Mouse (Mus musculus): Measurements from ENCODE around the gene Pnldc1. TPM values are rescaled to one million over a fixed set of nuclear protein-coding genes. Genes with fewer than 3 reads are reported as not detected.

Pnldc1 gene
- polyA plus RNA-seq, 1 experiment = 17.1 TPM

DNA sequence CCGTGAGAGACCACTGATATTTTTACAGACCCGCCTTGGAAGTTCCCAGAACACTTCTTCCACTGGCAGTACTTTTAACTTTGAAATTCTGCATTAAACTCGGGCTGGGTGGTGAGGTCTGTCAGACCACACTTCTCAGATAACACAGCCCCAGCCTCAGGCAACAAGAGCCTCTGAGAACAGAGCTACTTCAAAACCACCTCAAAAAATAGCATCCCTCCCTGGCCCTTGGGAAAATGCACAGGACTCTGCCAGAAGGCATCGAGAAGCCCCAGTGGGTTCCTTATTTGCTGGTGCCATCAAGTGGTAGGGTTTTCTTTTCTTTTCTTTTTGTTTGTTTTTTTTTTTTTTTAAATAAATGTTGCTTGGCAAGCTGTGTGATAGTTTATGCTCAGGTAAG lies 41.4 kb downstream of the Pnldc1 start:
- Histone ChIP-seq H3K36me3 (ENCODE audit: control insufficient read depth, insufficient read depth, low read length) (no peaks in the 10 kb centered on the region), H3K27me3 (ENCODE audit: control insufficient read depth, insufficient read depth, low read length) (no peaks in the 10 kb centered on the region), H3K27ac (ENCODE audit: control insufficient read depth, insufficient read depth, low read depth, low read length) (no peak overlapping the region), H3K4me1 (ENCODE audit: control insufficient read depth, insufficient read depth, low read length) (peaks cover 2% of the 10 kb centered on the region; the same call in 1 of the 2 replicates), H3K4me3 (ENCODE audit: control insufficient read depth, low read depth, low read length) (no peak overlapping the region)
- TF ChIP-seq CTCF (IDR thresholded peaks at IDR 0.05; ENCODE audit: control insufficient read depth, insufficient read depth, insufficient replicate concordance, low read depth, low read length) = no peak
- TF ChIP-seq POLR2A (IDR thresholded peaks at IDR 0.05; ENCODE audit: control insufficient read depth, low read depth, low read length) = no peak

DNA sequence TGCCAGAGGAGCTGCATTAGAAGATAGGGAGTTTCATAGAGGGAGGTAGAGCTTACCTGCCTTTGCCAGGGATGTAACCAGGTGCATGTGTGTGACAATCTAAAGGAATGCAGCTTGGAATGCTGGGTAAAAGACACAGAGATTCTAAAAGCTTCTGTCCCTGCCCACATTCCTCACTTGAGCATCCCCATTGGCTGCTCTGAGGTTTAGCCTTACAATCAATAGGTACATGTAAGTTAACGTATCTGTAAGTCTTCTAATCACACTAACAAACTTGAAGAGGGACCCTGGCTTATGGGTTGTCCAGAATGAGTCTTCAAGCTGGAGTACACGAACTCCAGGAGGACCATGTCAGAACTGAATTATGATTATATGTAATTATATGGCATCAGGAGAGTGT lies 42.0 kb downstream of the Pnldc1 start, which contains the start of gene Mas1:
Gene Mas1, minus strand, starts transcription at position 101 of the 400 bp plus-strand sequence.
- H3K27ac ChIP-seq (ENCODE audit: control insufficient read depth, insufficient read depth, low read depth, low read length) = no peak within 1 kb of the TSS
- H3K4me1 ChIP-seq (ENCODE audit: control insufficient read depth, insufficient read depth, low read length) = peaks cover 3% of the 10 kb centered on the region
- no peak for TF ChIP-seq CTCF (IDR thresholded peaks at IDR 0.05; ENCODE audit: control insufficient read depth, insufficient read depth, insufficient replicate concordance, low read depth, low read length)
- TF ChIP-seq POLR2A (IDR thresholded peaks at IDR 0.05; ENCODE audit: control insufficient read depth, low read depth, low read length) = no peak
- no peaks in the 10 kb centered on the region for H3K36me3 ChIP-seq (ENCODE audit: control insufficient read depth, insufficient read depth, low read length)
- peak within 1 kb of the TSS; percentile 77 for H3K4me3 ChIP-seq (ENCODE audit: control insufficient read depth, low read depth, low read length)
- H3K27me3 ChIP-seq (ENCODE audit: control insufficient read depth, insufficient read depth, low read length) = no peaks in the 10 kb centered on the region

DNA sequence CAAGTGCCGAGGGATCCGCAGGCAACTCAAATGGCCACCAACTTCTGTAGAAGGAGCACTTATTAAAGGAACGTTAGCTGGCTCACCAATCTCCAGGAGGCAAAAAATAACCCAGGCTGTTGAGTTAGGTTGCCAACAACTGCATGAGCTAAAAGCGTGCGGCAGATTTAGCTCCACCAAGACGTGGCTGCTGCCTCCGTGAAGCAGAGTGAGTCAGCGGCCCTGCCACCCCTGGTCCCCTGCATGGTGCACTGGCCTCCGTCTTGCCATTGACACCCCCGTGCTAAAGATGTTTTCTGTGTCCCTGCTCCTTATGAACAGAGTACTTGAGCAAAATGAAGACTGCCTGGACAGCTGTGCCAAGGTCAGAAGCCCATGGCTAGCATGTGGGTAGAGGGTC lies 43.2 kb downstream of the Pnldc1 start:
- Histone ChIP-seq H3K27me3 (ENCODE audit: control insufficient read depth, insufficient read depth, low read length) (no peaks in the 10 kb centered on the region), H3K4me1 (ENCODE audit: control insufficient read depth, insufficient read depth, low read length) (peaks cover 11% of the 10 kb centered on the region), H3K36me3 (ENCODE audit: control insufficient read depth, insufficient read depth, low read length) (no peaks in the 10 kb centered on the region), H3K27ac (ENCODE audit: control insufficient read depth, insufficient read depth, low read depth, low read length) (no peak overlapping the region), H3K4me3 (ENCODE audit: control insufficient read depth, low read depth, low read length) (peak overlapping the region; percentile 61)
- TF ChIP-seq POLR2A (IDR thresholded peaks at IDR 0.05; ENCODE audit: control insufficient read depth, low read depth, low read length) = no peak
- no peak for TF ChIP-seq CTCF (IDR thresholded peaks at IDR 0.05; ENCODE audit: control insufficient read depth, insufficient read depth, insufficient replicate concordance, low read depth, low read length)

GRCm38 (mm10) chr17:12865407-12865806 lies 44.6 kb downstream of the Pnldc1 start:
- TF ChIP-seq CTCF (IDR thresholded peaks at IDR 0.05; ENCODE audit: control insufficient read depth, insufficient read depth, insufficient replicate concordance, low read depth, low read length) = no peak
- TF ChIP-seq POLR2A (IDR thresholded peaks at IDR 0.05; ENCODE audit: control insufficient read depth, low read depth, low read length) = no peak
- Histone ChIP-seq H3K4me3 (ENCODE audit: control insufficient read depth, low read depth, low read length) (peak overlapping the region; percentile 17; the same call in 1 of the 2 replicates), H3K27ac (ENCODE audit: control insufficient read depth, insufficient read depth, low read depth, low read length) (no peak overlapping the region), H3K27me3 (ENCODE audit: control insufficient read depth, insufficient read depth, low read length) (no peaks in the 10 kb centered on the region), H3K4me1 (ENCODE audit: control insufficient read depth, insufficient read depth, low read length) (peaks cover 9% of the 10 kb centered on the region), H3K36me3 (ENCODE audit: control insufficient read depth, insufficient read depth, low read length) (no peaks in the 10 kb centered on the region)

- TF ChIP-seq POLR2A (IDR thresholded peaks at IDR 0.05; ENCODE audit: control insufficient read depth, low read depth, low read length) (no peak), CTCF (IDR thresholded peaks at IDR 0.05; ENCODE audit: control insufficient read depth, insufficient read depth, insufficient replicate concordance, low read depth, low read length) (no peak)
- H3K36me3 ChIP-seq (ENCODE audit: control insufficient read depth, insufficient read depth, low read length) = no peaks in the 10 kb centered on the region
- no peak overlapping the region; the same call in 1 of the 2 replicates for H3K4me3 ChIP-seq (ENCODE audit: control insufficient read depth, low read depth, low read length)
- no peak overlapping the region for H3K27ac ChIP-seq (ENCODE audit: control insufficient read depth, insufficient read depth, low read depth, low read length)
- peaks cover 9% of the 10 kb centered on the region for H3K4me1 ChIP-seq (ENCODE audit: control insufficient read depth, insufficient read depth, low read length)
- H3K27me3 ChIP-seq (ENCODE audit: control insufficient read depth, insufficient read depth, low read length) = no peaks in the 10 kb centered on the region
Measured at GRCm38 (mm10) chr17:12864111-12864510, 45.9 kb downstream of the Pnldc1 start.

DNA sequence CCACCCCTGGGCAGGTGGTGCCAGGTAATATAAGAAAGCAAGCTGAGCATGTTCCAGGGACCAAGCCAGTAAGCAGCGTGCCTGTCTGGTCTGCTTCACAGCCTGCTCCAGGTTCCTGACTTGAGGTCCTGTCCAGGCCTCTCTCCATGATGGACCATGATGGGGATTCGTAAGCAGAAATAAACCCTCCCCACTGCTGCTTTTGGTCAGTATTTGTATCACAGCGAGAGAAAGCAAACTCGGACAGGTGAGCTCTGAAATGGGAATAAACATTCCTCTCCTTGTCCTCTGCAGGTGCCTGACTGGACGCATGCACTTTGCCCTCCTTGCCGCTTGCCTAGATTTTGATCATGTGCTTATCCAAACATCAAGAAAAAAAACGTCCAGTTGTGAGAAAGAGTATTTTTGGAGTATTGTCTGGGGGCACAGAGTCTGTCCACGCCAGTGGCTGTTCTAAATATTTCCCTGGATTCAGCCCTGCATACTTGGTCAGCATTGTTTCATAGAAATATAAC lies 51.0 kb downstream of the Pnldc1 start:
- Histone ChIP-seq H3K4me1 (ENCODE audit: control insufficient read depth, insufficient read depth, low read length) (peaks cover 14% of the 10 kb centered on the region), H3K27me3 (ENCODE audit: control insufficient read depth, insufficient read depth, low read length) (no peaks in the 10 kb centered on the region), H3K36me3 (ENCODE audit: control insufficient read depth, insufficient read depth, low read length) (no peaks in the 10 kb centered on the region), H3K27ac (ENCODE audit: control insufficient read depth, insufficient read depth, low read depth, low read length) (no peak overlapping the region), H3K4me3 (ENCODE audit: control insufficient read depth, low read depth, low read length) (no peak overlapping the region)
- TF ChIP-seq POLR2A (IDR thresholded peaks at IDR 0.05; ENCODE audit: control insufficient read depth, low read depth, low read length) (no peak), CTCF (IDR thresholded peaks at IDR 0.05; ENCODE audit: control insufficient read depth, insufficient read depth, insufficient replicate concordance, low read depth, low read length) (no peak)

DNA sequence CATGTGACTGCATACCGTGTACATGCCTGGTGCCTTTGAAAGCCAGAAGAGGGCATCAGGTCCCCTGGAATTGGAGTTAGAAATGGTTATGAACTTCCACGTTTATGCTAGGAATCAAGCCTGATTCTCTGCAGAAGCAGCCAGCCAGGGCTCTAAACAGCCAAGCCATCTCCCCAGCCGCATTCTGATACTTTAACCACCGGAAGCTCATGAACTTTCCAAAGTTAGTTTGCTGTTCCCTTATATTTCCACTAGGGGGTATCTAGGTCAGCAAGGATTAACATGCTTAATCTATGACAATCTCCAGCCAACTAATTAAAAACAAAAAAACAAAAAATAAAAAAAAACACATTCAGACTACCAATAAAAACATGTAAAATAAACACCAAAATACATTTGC lies 52.0 kb downstream of the Pnldc1 start:
- Histone ChIP-seq H3K27me3 (ENCODE audit: control insufficient read depth, insufficient read depth, low read length) (no peaks in the 10 kb centered on the region), H3K27ac (ENCODE audit: control insufficient read depth, insufficient read depth, low read depth, low read length) (no peak overlapping the region), H3K4me3 (ENCODE audit: control insufficient read depth, low read depth, low read length) (no peak overlapping the region), H3K4me1 (ENCODE audit: control insufficient read depth, insufficient read depth, low read length) (peaks cover 13% of the 10 kb centered on the region), H3K36me3 (ENCODE audit: control insufficient read depth, insufficient read depth, low read length) (no peaks in the 10 kb centered on the region)
- no peak for TF ChIP-seq POLR2A (IDR thresholded peaks at IDR 0.05; ENCODE audit: control insufficient read depth, low read depth, low read length)
- TF ChIP-seq CTCF (IDR thresholded peaks at IDR 0.05; ENCODE audit: control insufficient read depth, insufficient read depth, insufficient replicate concordance, low read depth, low read length) = no peak
